Mouse (Mus musculus): ENCODE results near the gene Bhmt. TPM values are rescaled to one million over a fixed set of nuclear protein-coding genes. Genes with fewer than 3 reads are reported as not detected.

Bhmt gene
- total and polyA plus RNA-seq, 2 experiments from 2014 or later, result 0.15 TPM; not detected in 1

GRCm38 (mm10) chr13:93580431-93580830, 57.3 kb downstream of the Bhmt start:
- no peak overlapping the region for H3K9ac ChIP-seq (replicated peaks; ENCODE audit: low read depth, low read length)
- no peaks in the 10 kb centered on the region for H3K4me1 ChIP-seq (ENCODE audit: control insufficient read depth, insufficient read depth)
- ATAC-seq (ENCODE audit: insufficient read depth, low read depth) (no peak), DNase-seq (ENCODE audit: low spot score) (no peak)
- H3K36me3 ChIP-seq (replicated peaks; ENCODE audit: control insufficient read depth, insufficient read depth, low read length), result no peaks in the 10 kb centered on the region
- no peaks in the 10 kb centered on the region for H3K27me3 ChIP-seq (ENCODE audit: control insufficient read depth, insufficient read depth, low read length)
- no peak overlapping the region for H3K4me3 ChIP-seq (ENCODE audit: low read depth, low read length)
- 73% methylated on average over 5 of the region's 5 CpGs for WGBS
- H3K9me3 ChIP-seq (replicated peaks; ENCODE audit: control insufficient read depth, low read length), result no peaks in the 10 kb centered on the region
- no peak overlapping the region for H3K27ac ChIP-seq (ENCODE audit: low read depth)
- H3K4me2 ChIP-seq (ENCODE audit: low read depth, low read length), result no peak overlapping the region
- no peak for TF ChIP-seq CTCF (IDR thresholded peaks at IDR 0.05; ENCODE audit: low read depth)
- no peak for TF ChIP-seq EP300 (IDR thresholded peaks at IDR 0.05; ENCODE audit: low read depth)

- 57% methylated on average over 4 of the region's 4 CpGs for WGBS
- H3K27ac ChIP-seq (ENCODE audit: low read depth), result no peak overlapping the region
- no peaks in the 10 kb centered on the region for H3K9me3 ChIP-seq (replicated peaks; ENCODE audit: control insufficient read depth, low read length)
- no peak for DNase-seq (ENCODE audit: low spot score)
- no peak overlapping the region for H3K4me2 ChIP-seq (ENCODE audit: low read depth, low read length)
- no peak overlapping the region for H3K9ac ChIP-seq (replicated peaks; ENCODE audit: low read depth, low read length)
- no peak for ATAC-seq (ENCODE audit: insufficient read depth, low read depth)
- no peak overlapping the region for H3K4me3 ChIP-seq (ENCODE audit: low read depth, low read length)
- no peaks in the 10 kb centered on the region for H3K36me3 ChIP-seq (replicated peaks; ENCODE audit: control insufficient read depth, insufficient read depth, low read length)
- no peaks in the 10 kb centered on the region for H3K27me3 ChIP-seq (ENCODE audit: control insufficient read depth, insufficient read depth, low read length)
- no peak for TF ChIP-seq CTCF (IDR thresholded peaks at IDR 0.05; ENCODE audit: low read depth)
- TF ChIP-seq EP300 (IDR thresholded peaks at IDR 0.05; ENCODE audit: low read depth), result no peak
- H3K4me1 ChIP-seq (ENCODE audit: control insufficient read depth, insufficient read depth), result no peaks in the 10 kb centered on the region
Observed at GRCm38 (mm10) chr13:93569676-93570075, 68.1 kb downstream of the Bhmt start.

Other genes with a start within 250 kb of the Bhmt start
- 30.1 and 32.6 TPM in 2 replicates for gene Jmy, start 138.2 kb downstream of the Bhmt start, total RNA-seq (2014; rRNA removed; ENCODE audit: low replicate concordance)
- gene Jmy, start 138.2 kb downstream of the Bhmt start, polyA plus RNA-seq (2015; fragmentation: Nextera tagmentation; extraction: Ambion mirVana), result 6.3 and 6.4 TPM in 2 replicates
- not detected in 2 replicates for gene Bhmt2, start 36.3 kb upstream of the Bhmt start, total RNA-seq (2014; rRNA removed; ENCODE audit: low replicate concordance)
- not detected in 2 replicates for gene Bhmt2, start 36.3 kb upstream of the Bhmt start, polyA plus RNA-seq (2015; fragmentation: Nextera tagmentation; extraction: Ambion mirVana)
- gene Dmgdh, start 36.5 kb upstream of the Bhmt start, total RNA-seq (2014; rRNA removed; ENCODE audit: low replicate concordance), result 0.04 TPM in 1 of 2 replicates, not detected in the other
- gene Dmgdh, start 36.5 kb upstream of the Bhmt start, polyA plus RNA-seq (2015; fragmentation: Nextera tagmentation; extraction: Ambion mirVana), result not detected in 2 replicates
- gene Arsb, start 133.7 kb upstream of the Bhmt start, total RNA-seq (2014; rRNA removed; ENCODE audit: low replicate concordance), result 5.0 and 6.2 TPM in 2 replicates
- 3.0 and 3.1 TPM in 2 replicates for gene Arsb, start 133.7 kb upstream of the Bhmt start, polyA plus RNA-seq (2015; fragmentation: Nextera tagmentation; extraction: Ambion mirVana)

All from heart, postnatal 0 days (tissue).